ENCODE assay signal across 14 mouse cellular contexts in the genomic region with DNA sequence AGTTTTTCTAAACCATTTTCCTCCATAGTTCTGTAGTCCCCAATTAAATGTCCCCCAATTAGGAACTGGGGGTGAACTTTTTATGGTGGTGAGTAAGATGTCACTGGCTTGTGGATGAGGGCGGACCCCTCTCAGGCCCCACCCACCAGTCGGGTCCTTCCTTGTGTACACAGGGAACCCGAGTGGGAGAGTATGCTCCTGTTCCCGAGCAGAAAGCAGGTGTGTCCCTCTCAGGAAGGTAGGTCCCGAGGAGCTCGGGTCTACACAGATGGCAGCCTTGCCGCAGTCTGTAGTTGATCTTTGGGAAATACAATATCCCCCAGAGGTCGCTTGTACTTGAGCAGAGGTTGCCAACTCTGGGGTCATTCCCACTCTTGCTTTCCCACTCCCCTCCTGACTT. TPM values are rescaled to one million over a fixed set of nuclear protein-coding genes. Genes with fewer than 3 reads are reported as not detected.
DNase-seq lines count a peak whose midpoint lies in the region; ATAC-seq and TF ChIP-seq lines count a peak whose summit lies in the region.
"Had no signal": no experiment of that assay in that cellular context is flagged by ENCODE, and none has a peak within 500 bp of the region (broad histone marks: within the 10 kb centered on the region; RNA-seq: fewer than 3 reads in every experiment).

No protein-coding gene starts in this region.

- no peaks in the 10 kb centered on the region for H3K27me3 ChIP-seq in heart, embryonic 14.5 days (ENCODE audit: control insufficient read depth, insufficient read depth, low read length)
- H3K27me3 ChIP-seq in G1E (ENCODE audit: insufficient read depth, low read length): no peaks in the 10 kb centered on the region
- no peaks in the 10 kb centered on the region for H3K27me3 ChIP-seq in embryonic facial prominence, embryonic 10.5 days (replicated peaks; ENCODE audit: low read depth, poor library complexity, severe bottlenecking)
- H3K27me3 ChIP-seq in liver, embryonic 11.5 days (replicated peaks; ENCODE audit: control insufficient read depth, insufficient read depth, low read length): no peaks in the 10 kb centered on the region
- H3K27me3 ChIP-seq: embryonic facial prominence, embryonic 12.5 days; hindbrain, embryonic 15.5 days; midbrain, embryonic 15.5 days; neural tube, embryonic 15.5 days had no signal

- peaks cover 48 to 60% of the 10 kb centered on the region in 2 experiments for H3K4me1 ChIP-seq in heart, embryonic 14.5 days (ENCODE audit: control insufficient read depth in 2 of 2, insufficient read depth in 2 of 2, low read length in 2 of 2)
- H3K4me1 ChIP-seq in G1E (ENCODE audit: insufficient read depth, low read depth, low read length): peaks cover 97% of the 10 kb centered on the region
- H3K4me1 ChIP-seq in embryonic facial prominence, embryonic 10.5 days: peaks cover 23% of the 10 kb centered on the region
- peaks cover 95% of the 10 kb centered on the region for H3K4me1 ChIP-seq in liver, embryonic 11.5 days (replicated peaks; ENCODE audit: control insufficient read depth, insufficient read depth, low read length)

- no peaks in the 10 kb centered on the region for H3K9me3 ChIP-seq in heart, embryonic 14.5 days (ENCODE audit: control insufficient read depth, low read length)
- H3K9me3 ChIP-seq in G1E (replicated peaks): no peaks in the 10 kb centered on the region
- H3K9me3 ChIP-seq in embryonic facial prominence, embryonic 10.5 days: no peaks in the 10 kb centered on the region
- no peaks in the 10 kb centered on the region for H3K9me3 ChIP-seq in liver, embryonic 11.5 days (ENCODE audit: control insufficient read depth, low read length)
- H3K9me3 ChIP-seq: embryonic facial prominence, embryonic 12.5 days; hindbrain, embryonic 15.5 days; midbrain, embryonic 15.5 days; neural tube, embryonic 15.5 days had no signal

- no peak for DNase-seq in heart, postnatal 10 days
- DNase-seq in G1E (ENCODE audit: low spot score): no peak
- no peak for DNase-seq in embryonic facial prominence, embryonic 10.5 days (ENCODE audit: low spot score)
- DNase-seq in liver, embryonic 11.5 days (ENCODE audit: low spot score): no peak
- no peak for DNase-seq in left cerebral cortex, adult 9 months (ENCODE audit: low spot score in 2 of 2)
- no peak for DNase-seq in urinary bladder, adult 2 months (ENCODE audit: low spot score)
- DNase-seq in B cell, adult 2 months: no peak
- DNase-seq: right cerebral cortex, postnatal 4 days; thymus, adult 2 months had no signal

- H3K9ac ChIP-seq in heart, embryonic 14.5 days (ENCODE audit: low read length): peak overlapping the region; percentile 21; the same call in 1 of the 2 replicates
- peak overlapping the region; percentile 66 for H3K9ac ChIP-seq in liver, embryonic 11.5 days (ENCODE audit: low read depth, low read length)
- H3K9ac ChIP-seq: embryonic facial prominence, embryonic 12.5 days; hindbrain, embryonic 15.5 days; midbrain, embryonic 15.5 days; neural tube, embryonic 15.5 days had no signal

- no peak for ATAC-seq in heart, embryonic 14.5 days (ENCODE audit: insufficient number of reproducible peaks, insufficient read depth, low FRiP score, low read depth)
- no peak for ATAC-seq in G1E (ENCODE audit: extremely low read depth, insufficient number of reproducible peaks, low FRiP score, poor library complexity, severe bottlenecking)
- ATAC-seq in liver, embryonic 11.5 days (replicated peaks; ENCODE audit: low FRiP score): 0 out of 2 replicates have a peak, but pooled peaks have one; percentile 10
- ATAC-seq: midbrain, embryonic 15.5 days had no signal

- H3K4me2 ChIP-seq in heart, embryonic 14.5 days (ENCODE audit: low read length): peak overlapping the region; percentile 50
- peak overlapping the region; percentile 69 for H3K4me2 ChIP-seq in liver, embryonic 11.5 days
- H3K4me2 ChIP-seq: embryonic facial prominence, embryonic 12.5 days; hindbrain, embryonic 15.5 days; midbrain, embryonic 15.5 days; neural tube, embryonic 15.5 days had no signal

- TF ChIP-seq CTCF in G1E (IDR thresholded peaks at IDR 0.05; ENCODE audit: low read depth, low read length): no peak

- WGBS in heart, embryonic 14.5 days: 60% methylated on average over 8 of the region's 8 CpGs
- WGBS in embryonic facial prominence, embryonic 10.5 days: 76% methylated on average over 8 of the region's 8 CpGs
- 48% methylated on average over 8 of the region's 8 CpGs for WGBS in liver, embryonic 11.5 days

- H3K27ac ChIP-seq in heart, embryonic 14.5 days (replicated peaks in 1 of 2; ENCODE audit: control insufficient read depth in 1 of 2, insufficient read depth in 1 of 2, low read depth in 2 of 2, low read length in 2 of 2): peak overlapping the region; percentile 24 to 82; a peak in 3 of 4 replicates
- H3K27ac ChIP-seq in embryonic facial prominence, embryonic 10.5 days (replicated peaks): peak overlapping the region; percentile 11; the same call in 1 of the 2 replicates
- H3K27ac ChIP-seq in liver, embryonic 11.5 days (ENCODE audit: low read depth, low read length): peak overlapping the region; percentile 100
- H3K27ac ChIP-seq: embryonic facial prominence, embryonic 12.5 days; hindbrain, embryonic 15.5 days; midbrain, embryonic 15.5 days; neural tube, embryonic 15.5 days had no signal

- H3K36me3 ChIP-seq in heart, embryonic 14.5 days (ENCODE audit: control insufficient read depth, insufficient read depth, low read length): peaks cover 61% of the 10 kb centered on the region
- H3K36me3 ChIP-seq in G1E (replicated peaks): peaks cover 94% of the 10 kb centered on the region
- H3K36me3 ChIP-seq in embryonic facial prominence, embryonic 10.5 days (replicated peaks): peaks cover 98% of the 10 kb centered on the region
- peaks cover 25% of the 10 kb centered on the region for H3K36me3 ChIP-seq in liver, embryonic 11.5 days (ENCODE audit: control insufficient read depth, insufficient read depth, low read length)

- intact Hi-C loops in heart, postnatal 10 days (cut with DNase I): no loop called here

- no peak overlapping the region for H3K4me3 ChIP-seq in heart, embryonic 14.5 days (ENCODE audit: control insufficient read depth in 1 of 2, insufficient read depth in 1 of 2, low read depth in 1 of 2, low read length in 2 of 2)
- H3K4me3 ChIP-seq in G1E (ENCODE audit: low read depth, low read length): peak overlapping the region; percentile 62; the same call in 1 of the 2 replicates
- H3K4me3 ChIP-seq in embryonic facial prominence, embryonic 10.5 days: no peak overlapping the region
- peak overlapping the region; percentile 11 for H3K4me3 ChIP-seq in liver, embryonic 11.5 days (ENCODE audit: low read depth, low read length)
- H3K4me3 ChIP-seq: embryonic facial prominence, embryonic 12.5 days; hindbrain, embryonic 15.5 days; midbrain, embryonic 15.5 days; neural tube, embryonic 15.5 days had no signal

RNA-seq across cellular contexts. Expression of gene Ehd1, which starts 8.7 kb away (rescaled TPM):
- 51.7 and 60.0 TPM in 2 replicates for polyA plus RNA-seq in heart, embryonic 14.5 days (2014; fragmentation: Nextera tagmentation; extraction: Ambion mirVana)
- total RNA-seq in heart, postnatal 10 days (2021): 100 to 1,000 TPM; 129 to 181 TPM
- total RNA-seq in G1E (2014; fragmentation: Nextera tagmentation) (18.0 and 18.7 TPM in 2 replicates), G1E (2017) (22.0 and 23.3 TPM in 2 replicates)
- 132 and 135 TPM in 2 replicates for polyA plus RNA-seq in G1E (2012)
- 81.8 and 83.5 TPM in 2 replicates for polyA plus RNA-seq in embryonic facial prominence, embryonic 10.5 days (2016; fragmentation: Nextera tagmentation; extraction: Ambion mirVana)
- polyA plus RNA-seq in liver, embryonic 11.5 days (2014; fragmentation: Nextera tagmentation; extraction: Ambion mirVana): 96.5 and 105 TPM in 2 replicates
- 73.6 and 86.5 TPM in 2 replicates for polyA plus RNA-seq in urinary bladder, adult 2 months (2012; rRNA removed)

RNA-seq across cellular contexts. Expression of gene Cdc42bpg, which starts 21.0 kb away (rescaled TPM):
- polyA plus RNA-seq in heart, embryonic 14.5 days (2014; fragmentation: Nextera tagmentation; extraction: Ambion mirVana): 0.43 and 0.78 TPM in 2 replicates
- 1 to 10 TPM; 9.6 to 9.9 TPM for total RNA-seq in heart, postnatal 10 days (2021)
- total RNA-seq in G1E (2014; fragmentation: Nextera tagmentation) (5.0 and 7.6 TPM in 2 replicates), G1E (2017) (2.0 and 2.4 TPM in 2 replicates)
- 14.1 and 15.4 TPM in 2 replicates for polyA plus RNA-seq in G1E (2012)
- 0.12 and 0.39 TPM in 2 replicates for polyA plus RNA-seq in embryonic facial prominence, embryonic 10.5 days (2016; fragmentation: Nextera tagmentation; extraction: Ambion mirVana)
- 0.26 and 1.2 TPM in 2 replicates for polyA plus RNA-seq in liver, embryonic 11.5 days (2014; fragmentation: Nextera tagmentation; extraction: Ambion mirVana)
- 22.7 and 27.0 TPM in 2 replicates for polyA plus RNA-seq in urinary bladder, adult 2 months (2012; rRNA removed)

RNA-seq across cellular contexts. Expression of gene Atg2a, which starts 43.8 kb away (rescaled TPM):
- polyA plus RNA-seq in heart, embryonic 14.5 days (2014; fragmentation: Nextera tagmentation; extraction: Ambion mirVana): 7.1 and 7.8 TPM in 2 replicates
- total RNA-seq in heart, postnatal 10 days (2021): 10 to 100 TPM; 17.7 to 19.0 TPM
- total RNA-seq in G1E (2014; fragmentation: Nextera tagmentation) (18.4 and 31.8 TPM in 2 replicates), G1E (2017) (7.0 and 9.4 TPM in 2 replicates)
- 44.4 and 45.0 TPM in 2 replicates for polyA plus RNA-seq in G1E (2012)
- polyA plus RNA-seq in embryonic facial prominence, embryonic 10.5 days (2016; fragmentation: Nextera tagmentation; extraction: Ambion mirVana): 12.5 and 13.6 TPM in 2 replicates
- 10.4 and 13.5 TPM in 2 replicates for polyA plus RNA-seq in liver, embryonic 11.5 days (2014; fragmentation: Nextera tagmentation; extraction: Ambion mirVana)
- polyA plus RNA-seq in urinary bladder, adult 2 months (2012; rRNA removed): 11.4 and 15.7 TPM in 2 replicates

RNA-seq across cellular contexts. Expression of gene Men1, which starts 49.6 kb away (rescaled TPM):
- polyA plus RNA-seq in heart, embryonic 14.5 days (2014; fragmentation: Nextera tagmentation; extraction: Ambion mirVana): 23.3 and 24.1 TPM in 2 replicates
- total RNA-seq in heart, postnatal 10 days (2021): 10 to 100 TPM; 18.6 to 21.8 TPM
- total RNA-seq in G1E (2014; fragmentation: Nextera tagmentation): 51.0 and 53.9 TPM in 2 replicates
- 28.8 and 30.9 TPM in 2 replicates for total RNA-seq in G1E (2017)
- 146 and 213 TPM in 2 replicates for polyA plus RNA-seq in G1E (2012)
- polyA plus RNA-seq in embryonic facial prominence, embryonic 10.5 days (2016; fragmentation: Nextera tagmentation; extraction: Ambion mirVana): 122 and 130 TPM in 2 replicates
- 53.8 and 59.7 TPM in 2 replicates for polyA plus RNA-seq in liver, embryonic 11.5 days (2014; fragmentation: Nextera tagmentation; extraction: Ambion mirVana)
- 34.3 and 37.7 TPM in 2 replicates for polyA plus RNA-seq in urinary bladder, adult 2 months (2012; rRNA removed)

RNA-seq across cellular contexts. Expression of gene Ppp2r5b, which starts 49.6 kb away (rescaled TPM):
- 20.7 and 26.0 TPM in 2 replicates for polyA plus RNA-seq in heart, embryonic 14.5 days (2014; fragmentation: Nextera tagmentation; extraction: Ambion mirVana)
- 10 to 100 TPM; 30.7 to 31.7 TPM for total RNA-seq in heart, postnatal 10 days (2021)
- total RNA-seq in G1E (2014; fragmentation: Nextera tagmentation) (3.4 and 9.0 TPM in 2 replicates), G1E (2017) (5.6 and 6.0 TPM in 2 replicates)
- 7.1 and 8.9 TPM in 2 replicates for polyA plus RNA-seq in G1E (2012)
- 25.5 and 26.3 TPM in 2 replicates for polyA plus RNA-seq in embryonic facial prominence, embryonic 10.5 days (2016; fragmentation: Nextera tagmentation; extraction: Ambion mirVana)
- polyA plus RNA-seq in liver, embryonic 11.5 days (2014; fragmentation: Nextera tagmentation; extraction: Ambion mirVana): 10.5 and 12.0 TPM in 2 replicates
- polyA plus RNA-seq in urinary bladder, adult 2 months (2012; rRNA removed): 31.0 and 38.3 TPM in 2 replicates

Comparison
In these comparisons a context has a peak if more than half of its experiments do, and no peak if none do; other contexts are left out.
1. H3K27ac ChIP-seq: peak in every context shown above with its lines; median percentile 100 in liver, embryonic 11.5 days; 53 in heart, embryonic 14.5 days; 11 in embryonic facial prominence, embryonic 10.5 days.
2. H3K4me3 ChIP-seq: peak in G1E (single experiment) and liver, embryonic 11.5 days (single experiment); none in heart, embryonic 14.5 days (0 of 2) and embryonic facial prominence, embryonic 10.5 days (single experiment).